8 mouse cellular contexts compared by ENCODE assay signal in the genomic region with DNA sequence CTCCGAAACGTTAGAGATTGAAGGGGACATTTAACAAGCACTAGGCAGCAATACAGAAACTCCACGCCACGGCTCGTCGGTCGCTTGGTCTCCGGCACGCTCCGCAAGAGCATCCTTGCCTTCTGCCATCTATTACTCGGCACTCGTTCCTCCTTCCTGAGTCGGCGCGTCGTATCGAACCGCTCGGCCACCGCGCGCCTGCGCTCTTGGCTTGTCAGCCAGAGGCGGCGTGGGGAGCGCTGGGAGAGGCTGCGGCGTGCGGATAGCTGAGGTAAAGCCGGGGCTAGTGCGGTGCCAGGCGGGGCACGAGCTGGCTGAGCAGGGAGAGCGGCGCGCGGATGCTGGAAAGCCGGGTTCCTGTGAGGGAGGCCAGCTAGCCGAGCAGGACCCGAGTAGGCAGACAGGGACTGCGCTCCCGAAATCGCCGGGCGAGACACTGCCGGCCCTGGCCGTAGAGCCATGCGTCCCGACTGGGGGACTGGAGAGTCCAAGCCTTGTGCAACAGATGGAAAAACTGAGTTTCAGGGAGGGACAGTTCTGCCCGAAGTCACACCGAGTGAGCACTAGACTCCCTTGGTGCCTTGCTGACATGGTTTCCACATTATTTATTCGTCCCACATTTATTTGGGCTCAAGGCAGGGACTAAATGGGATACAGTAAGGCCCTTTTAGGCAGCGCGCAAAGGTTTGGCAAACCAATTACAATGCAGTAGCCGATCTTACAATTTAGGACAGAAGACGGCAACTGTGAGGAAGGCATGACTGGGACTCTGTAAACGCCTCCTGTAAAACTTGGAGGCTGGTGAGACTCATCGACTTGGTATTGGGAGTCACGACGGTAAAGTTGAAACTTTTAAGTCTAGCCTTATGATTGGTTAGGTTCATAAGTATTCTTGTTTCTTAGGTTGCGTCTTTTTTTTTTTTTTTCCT. TPM values are rescaled to one million over a fixed set of nuclear protein-coding genes. Genes with fewer than 3 reads are reported as not detected.
A peak's percentile ranks its signal among the peaks of the same experiment; 100 is the strongest.
DNase-seq lines count a peak whose midpoint lies in the region; ATAC-seq and TF ChIP-seq lines count a peak whose summit lies in the region.

TSS of gene Eif2b3 (plus strand) at position 197 of the 929 bp plus-strand sequence.

- DNase-seq in G1E (ENCODE audit: low spot score) = peak; percentile 79
- peak; percentile 93 to 94 for DNase-seq in cerebellum, adult 18-20 months
- DNase-seq in forebrain, postnatal 0 days = peak; percentile 94
- DNase-seq in heart, postnatal 4 days = peak; percentile 91
- peak; percentile 72 for DNase-seq in layer of hippocampus, adult 9-10 months (ENCODE audit: low spot score)
- peak; percentile 71 for DNase-seq in ovary, postnatal 10 days (ENCODE audit: low spot score)
- DNase-seq in thymus, postnatal 10 days (ENCODE audit: low spot score in 2 of 2) = peak; percentile 84 to 88

- H3K27ac ChIP-seq in forebrain, postnatal 0 days (ENCODE audit: low read depth, low read length) = peak within 1 kb of the TSS; percentile 54; the same call in 1 of the 2 replicates
- H3K27ac ChIP-seq in lung, embryonic 16.5 days (ENCODE audit: low read length) = no peak within 1 kb of the TSS

- H3K4me3 ChIP-seq in G1E (ENCODE audit: low read depth, low read length) = peak within 1 kb of the TSS; percentile 100
- peak within 1 kb of the TSS; percentile 89 for H3K4me3 ChIP-seq in forebrain, postnatal 0 days (ENCODE audit: low read depth, low read length)
- H3K4me3 ChIP-seq in lung, embryonic 16.5 days (ENCODE audit: low read length) = peak within 1 kb of the TSS; percentile 79

- ATAC-seq in G1E (ENCODE audit: extremely low read depth, insufficient number of reproducible peaks, low FRiP score, poor library complexity, severe bottlenecking) = peak; percentile 72
- ATAC-seq in forebrain, postnatal 0 days = peak; percentile 98
- ATAC-seq in lung, embryonic 16.5 days (ENCODE audit: low read depth) = peak; percentile 98

- no peaks in the 10 kb centered on the region for H3K9me3 ChIP-seq in G1E (replicated peaks)
- no peaks in the 10 kb centered on the region for H3K9me3 ChIP-seq in forebrain, postnatal 0 days (ENCODE audit: low read length)
- no peaks in the 10 kb centered on the region for H3K9me3 ChIP-seq in lung, embryonic 16.5 days (ENCODE audit: control insufficient read depth, low read length)

- TF ChIP-seq CTCF in G1E (IDR thresholded peaks at IDR 0.05; ENCODE audit: low read depth, low read length) = no peak
- TF ChIP-seq CTCF in forebrain, postnatal 0 days (IDR thresholded peaks at IDR 0.05; ENCODE audit: low read depth) = peak; percentile 48

- under 1% methylated on average over 61 of the region's 61 CpGs for WGBS in forebrain, postnatal 0 days
- under 1% methylated on average over 61 of the region's 61 CpGs for WGBS in lung, embryonic 16.5 days

- H3K4me1 ChIP-seq in G1E (ENCODE audit: insufficient read depth, low read depth, low read length) = peaks cover 45% of the 10 kb centered on the region
- H3K4me1 ChIP-seq in forebrain, postnatal 0 days (ENCODE audit: insufficient read depth) = no peaks in the 10 kb centered on the region
- peaks cover 6% of the 10 kb centered on the region for H3K4me1 ChIP-seq in lung, embryonic 16.5 days (replicated peaks; ENCODE audit: control insufficient read depth, insufficient read depth, low read length)

- peak within 1 kb of the TSS; percentile 73 for H3K9ac ChIP-seq in forebrain, postnatal 0 days
- peak within 1 kb of the TSS; percentile 84 for H3K9ac ChIP-seq in lung, embryonic 16.5 days (ENCODE audit: low read length)

- H3K27me3 ChIP-seq in G1E (ENCODE audit: insufficient read depth, low read length) = no peaks in the 10 kb centered on the region
- H3K27me3 ChIP-seq in forebrain, postnatal 0 days (ENCODE audit: insufficient read depth, low read length) = no peaks in the 10 kb centered on the region
- no peaks in the 10 kb centered on the region for H3K27me3 ChIP-seq in lung, embryonic 16.5 days (ENCODE audit: control insufficient read depth, insufficient read depth, low read depth, low read length)

- peak within 1 kb of the TSS; percentile 63 for H3K4me2 ChIP-seq in forebrain, postnatal 0 days (ENCODE audit: low read depth)
- peak within 1 kb of the TSS; percentile 61 for H3K4me2 ChIP-seq in lung, embryonic 16.5 days (ENCODE audit: low read depth, low read length)

- H3K36me3 ChIP-seq in G1E (replicated peaks) = peaks cover 32% of the 10 kb centered on the region
- H3K36me3 ChIP-seq in forebrain, postnatal 0 days (ENCODE audit: insufficient read depth) = peaks cover 16% of the 10 kb centered on the region
- peaks cover 9% of the 10 kb centered on the region; the same call in 1 of the 2 replicates for H3K36me3 ChIP-seq in lung, embryonic 16.5 days (ENCODE audit: control insufficient read depth, insufficient read depth, low read length)

RNA-seq across cellular contexts. Expression of gene Eif2b3, which starts in this region (rescaled TPM):
- total RNA-seq in G1E (2014; fragmentation: Nextera tagmentation) (28.1 and 34.9 TPM in 2 replicates), G1E (2017) (31.7 and 31.8 TPM in 2 replicates)
- polyA plus RNA-seq in G1E (2012) = 6.0 and 6.5 TPM in 2 replicates
- total RNA-seq in forebrain, postnatal 0 days (2014; rRNA removed) = 21.8 and 24.7 TPM in 2 replicates
- 54.1 and 59.9 TPM in 2 replicates for polyA plus RNA-seq in forebrain, postnatal 0 days (2015; fragmentation: Nextera tagmentation; extraction: Ambion mirVana)
- total RNA-seq in heart, postnatal 4 days (2021) = 10 to 100 TPM; 19.1 to 20.1 TPM
- polyA plus RNA-seq in lung, embryonic 16.5 days (2015; fragmentation: Nextera tagmentation; extraction: Ambion mirVana) = 27.8 and 29.7 TPM in 2 replicates
